Mouse (Mus musculus) heart, embryonic 14.5 days (tissue): Measurements from ENCODE around the gene Gpbar1. TPM values are rescaled to one million over a fixed set of nuclear protein-coding genes. Genes with fewer than 3 reads are reported as not detected.
"Not testable (repeated sequence)": the region's sequence is repeated elsewhere in the genome, so short reads cannot be mapped to it uniquely, and the experiment has no call there.

ENCODE experiments used
- ATAC-seq: fragments of 200-750 bp; cut with Nextera tagmentation; 2 replicates; pipeline ENCODE4 v1.8.0; 2017; ENCODE audit warnings: low read depth, moderate TSS enrichment; ENCODE audit not compliant: insufficient number of reproducible peaks, insufficient read depth, low FRiP score
- H3K27ac ChIP-seq, 2 experiments: fragments of 200-500 bp in 1 of 2; fragments of 300-500 bp in 1 of 2; sonication (generic) in 1 of 2; replicated peaks in 1 of 2; 2 replicates each; pipeline ENCODE4 v1.5.1; 2012 to 2014; ENCODE audit warnings: low read depth in 2 of 2, low read length in 2 of 2, control low read depth in 1 of 2, mild to moderate bottlenecking in 1 of 2, mixed read lengths in 1 of 2; ENCODE audit not compliant: control insufficient read depth in 1 of 2, insufficient read depth in 1 of 2
- H3K27me3 ChIP-seq: fragments of 300-500 bp; sonication (generic); 2 replicates; pipeline ENCODE4 v1.6.1; 2014; ENCODE audit warnings: mild to moderate bottlenecking, low read length, control low read depth; ENCODE audit not compliant: control insufficient read depth, insufficient read depth
- H3K36me3 ChIP-seq: fragments of 300-500 bp; sonication (generic); 2 replicates; pipeline ENCODE4 v1.6.1; 2014; ENCODE audit warnings: mild to moderate bottlenecking, control low read depth, low read length, mixed read lengths; ENCODE audit not compliant: control insufficient read depth, insufficient read depth
- H3K4me1 ChIP-seq, 2 experiments: fragments of 200-500 bp in 1 of 2; fragments of 300-500 bp in 1 of 2; sonication (generic) in 1 of 2; 2 replicates each; pipeline ENCODE4 v1.6.1; 2012 to 2014; ENCODE audit warnings: low read length in 2 of 2, control low read depth in 1 of 2, mixed read lengths in 1 of 2; ENCODE audit not compliant: control insufficient read depth in 2 of 2, insufficient read depth in 2 of 2
- H3K4me2 ChIP-seq: fragments of 300-500 bp; sonication (generic); 2 replicates; pipeline ENCODE4 v1.6.1; 2014; ENCODE audit warnings: mild to moderate bottlenecking, low read length
- H3K4me3 ChIP-seq, 2 experiments: fragments of 200-500 bp in 1 of 2; fragments of 300-500 bp in 1 of 2; sonication (generic) in 1 of 2; 2 replicates each; pipeline ENCODE4 v1.5.1; 2012 to 2014; ENCODE audit warnings: low read length in 2 of 2, mild to moderate bottlenecking in 2 of 2, control low read depth in 1 of 2, low read depth in 1 of 2, moderate library complexity in 1 of 2; ENCODE audit not compliant: control insufficient read depth in 1 of 2, insufficient read depth in 1 of 2
- H3K9ac ChIP-seq: fragments of 300-500 bp; sonication (generic); 2 replicates; pipeline ENCODE4 v1.6.1; 2014; ENCODE audit warnings: mild to moderate bottlenecking, low read length
- H3K9me3 ChIP-seq: fragments of 300-500 bp; sonication (generic); 2 replicates; pipeline ENCODE4 v1.6.1; 2016; ENCODE audit warnings: low read length, control low read depth; ENCODE audit not compliant: control insufficient read depth
- WGBS: fragments of 180-500 bp; shearing (Covaris S2); extraction: QIAGEN DNeasy Blood & Tissue Kit; methylation state at CpG from one replicate; pipeline ENCODE4 v1.1.7; 2014; 5-methylcytosine and 5-hydroxymethylcytosine counted together
- polyA plus RNA-seq: library from polyadenylated mRNA; unstranded; fragments of >200 nt; fragmentation: Nextera tagmentation; extraction: Ambion mirVana; gene quantifications from 2 replicates; pipeline ENCODE4 v1.2.1, GENCODE M21; 2014

The Gpbar1 gene
- polyA plus RNA-seq, 1 experiment from 2014 or later = 0.69 TPM

- ATAC-seq = peak; percentile 97
Measured at GRCm38 (mm10) chr1:74284543-74285160, 6.3 kb downstream of the Gpbar1 start, which contains the start of the genes Aamp and Pnkd. TSS of gene Aamp (minus strand) at chr1:74284738. TSS of gene Pnkd (plus strand) at chr1:74284930.

GRCm38 (mm10) chr1:74285212-74286010, 7.1 kb downstream of the Gpbar1 start:
- peaks cover 59% of the 10 kb centered on the region for H3K36me3 ChIP-seq
- peak overlapping the region; percentile 73 for H3K4me2 ChIP-seq
- WGBS = 3% methylated on average over 23 of the region's 23 CpGs
- peak overlapping the region; percentile 74 to 92 for H3K4me3 ChIP-seq
- peaks cover 24 to 38% of the 10 kb centered on the region in 2 experiments for H3K4me1 ChIP-seq
- H3K9me3 ChIP-seq = no peaks in the 10 kb centered on the region
- H3K9ac ChIP-seq = peak overlapping the region; percentile 87
- no peaks in the 10 kb centered on the region for H3K27me3 ChIP-seq
- peak overlapping the region; percentile 50 to 69 for H3K27ac ChIP-seq
- no peak for ATAC-seq

More at GRCm38 (mm10) chr1:74284543-74285160, 6.3 kb downstream of the Gpbar1 start, which contains the start of the genes Aamp and Pnkd:
- H3K4me3 ChIP-seq = peak within 1 kb of the TSS; percentile 84 to 92
- peaks cover 16 to 32% of the 10 kb centered on the region in 2 experiments for H3K4me1 ChIP-seq
- no peaks in the 10 kb centered on the region for H3K9me3 ChIP-seq
- WGBS = under 1% methylated on average over 56 of the region's 56 CpGs
- peaks cover 65% of the 10 kb centered on the region for H3K36me3 ChIP-seq
- peak within 1 kb of the TSS; percentile 57 to 76 for H3K27ac ChIP-seq
- peak within 1 kb of the TSS; percentile 91 for H3K9ac ChIP-seq
- H3K27me3 ChIP-seq = no peaks in the 10 kb centered on the region
- H3K4me2 ChIP-seq = peak within 1 kb of the TSS; percentile 79

GRCm38 (mm10) chr1:74286869-74287607, 8.7 kb downstream of the Gpbar1 start:
- H3K4me3 ChIP-seq, H3K4me2 ChIP-seq, H3K9ac ChIP-seq, H3K27me3 ChIP-seq, ATAC-seq, H3K9me3 ChIP-seq, H3K27ac ChIP-seq: not testable (repeated sequence)
- Histone ChIP-seq H3K36me3 (peaks cover 59% of the 10 kb centered on the region), H3K4me1 (peaks cover 35 to 54% of the 10 kb centered on the region in 2 experiments)
- 55% methylated on average over 15 of the region's 17 CpGs for WGBS

- Histone ChIP-seq H3K9me3 (no peaks in the 10 kb centered on the region), H3K9ac (peak overlapping the region; percentile 14; the same call in 1 of the 2 replicates), H3K27ac (peak overlapping the region in 1 of 2 experiments; percentile 87; a peak in 2 of 4 replicates), H3K27me3 (no peaks in the 10 kb centered on the region), H3K36me3 (peaks cover 59% of the 10 kb centered on the region), H3K4me1 (peaks cover 41 to 55% of the 10 kb centered on the region in 2 experiments), H3K4me2 (no peak overlapping the region), H3K4me3 (no peak overlapping the region)
- 65% methylated on average over 4 of the region's 4 CpGs for WGBS
- ATAC-seq = no peak
Measured at GRCm38 (mm10) chr1:74288327-74288726, 10.0 kb downstream of the Gpbar1 start.

GRCm38 (mm10) chr1:74289248-74289647, 10.9 kb downstream of the Gpbar1 start:
- no peak overlapping the region for H3K4me2 ChIP-seq
- H3K4me3 ChIP-seq = no peak overlapping the region
- ATAC-seq = no peak
- WGBS = 67% methylated on average over 9 of the region's 9 CpGs
- H3K9ac ChIP-seq = peak overlapping the region; percentile 22; the same call in 1 of the 2 replicates
- H3K4me1 ChIP-seq = peaks cover 46 to 61% of the 10 kb centered on the region in 2 experiments
- no peaks in the 10 kb centered on the region for H3K9me3 ChIP-seq
- H3K27ac ChIP-seq = peak overlapping the region; percentile 81 to 87
- H3K27me3 ChIP-seq = no peaks in the 10 kb centered on the region
- H3K36me3 ChIP-seq = peaks cover 67% of the 10 kb centered on the region

- Histone ChIP-seq H3K9me3 (no peaks in the 10 kb centered on the region), H3K27me3 (no peaks in the 10 kb centered on the region), H3K4me1 (peaks cover 49 to 66% of the 10 kb centered on the region in 2 experiments), H3K9ac (peak overlapping the region; percentile 22; the same call in 1 of the 2 replicates), H3K4me3 (no peak overlapping the region), H3K4me2 (no peak overlapping the region), H3K36me3 (peaks cover 67% of the 10 kb centered on the region), H3K27ac (peak overlapping the region; percentile 81 to 87)
- WGBS = 57% methylated on average over 2 of the region's 2 CpGs
- ATAC-seq = no peak
Measured at GRCm38 (mm10) chr1:74289740-74290139, 11.4 kb downstream of the Gpbar1 start.

GRCm38 (mm10) chr1:74290141-74290540, 11.8 kb downstream of the Gpbar1 start:
- H3K4me2 ChIP-seq = peak overlapping the region; percentile 28
- peak overlapping the region; percentile 81 to 87 for H3K27ac ChIP-seq
- 18% methylated on average over 5 of the region's 5 CpGs for whole genome bisulfite sequencing
- peaks cover 67% of the 10 kb centered on the region for H3K36me3 ChIP-seq
- ATAC-seq = peak; percentile 82
- H3K4me1 ChIP-seq = peaks cover 53 to 70% of the 10 kb centered on the region in 2 experiments
- no peaks in the 10 kb centered on the region for H3K9me3 ChIP-seq
- no peaks in the 10 kb centered on the region for H3K27me3 ChIP-seq
- no peak overlapping the region for H3K4me3 ChIP-seq
- H3K9ac ChIP-seq = peak overlapping the region; percentile 58
